Mouse (Mus musculus) cerebellum, adult 9-10 months (tissue): ENCODE results near the gene Cd37.
"Not testable (repeated sequence)": the region's sequence is repeated elsewhere in the genome, so short reads cannot be mapped to it uniquely, and the experiment has no call there.

Experiments used
- DNase-seq: peaks from one replicate; pipeline ENCODE4 v3.0.0; 2022

Gene Cd37

DNA sequence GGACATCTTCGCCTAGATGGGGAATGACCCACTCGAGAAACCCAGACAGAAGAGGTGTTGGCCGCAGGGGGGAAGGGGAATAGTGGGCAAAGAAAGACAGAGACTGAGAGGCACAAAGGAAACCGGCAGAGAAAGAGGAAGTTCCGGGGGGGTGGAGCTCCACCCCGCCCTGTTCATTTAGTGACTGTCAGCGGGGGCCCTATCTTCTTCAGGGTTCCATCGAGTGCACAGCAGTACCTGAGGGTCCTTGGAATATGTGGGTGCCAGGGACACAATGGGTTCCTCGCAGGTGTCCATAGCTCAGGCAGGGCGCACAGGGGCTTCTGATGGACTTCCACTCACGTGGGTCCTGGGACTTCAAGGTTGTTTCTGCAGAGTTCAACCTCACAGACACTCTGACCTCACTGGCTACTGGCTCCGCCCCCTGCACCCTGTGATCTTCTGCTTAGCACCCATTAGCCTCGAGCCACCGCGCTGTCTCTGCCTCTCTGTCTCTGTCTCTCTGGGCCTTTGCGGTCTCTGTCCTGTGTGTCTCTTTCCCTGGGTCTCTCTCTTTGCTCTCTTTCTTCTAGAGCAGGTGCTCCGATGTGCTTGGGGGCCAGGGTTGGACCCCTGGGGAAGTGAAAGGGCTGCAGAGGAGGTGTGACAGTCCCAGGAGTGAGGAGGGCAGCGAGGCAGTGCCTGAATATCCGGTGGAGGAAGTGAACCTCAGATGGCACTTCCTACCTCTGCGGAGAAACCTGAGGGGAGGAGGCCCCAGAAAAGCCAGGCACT, at the start of gene Cd37:
Gene Cd37, minus strand, starts transcription at position 393 of the 774 bp plus-strand sequence.
- DNase-seq, result no peak

DNA sequence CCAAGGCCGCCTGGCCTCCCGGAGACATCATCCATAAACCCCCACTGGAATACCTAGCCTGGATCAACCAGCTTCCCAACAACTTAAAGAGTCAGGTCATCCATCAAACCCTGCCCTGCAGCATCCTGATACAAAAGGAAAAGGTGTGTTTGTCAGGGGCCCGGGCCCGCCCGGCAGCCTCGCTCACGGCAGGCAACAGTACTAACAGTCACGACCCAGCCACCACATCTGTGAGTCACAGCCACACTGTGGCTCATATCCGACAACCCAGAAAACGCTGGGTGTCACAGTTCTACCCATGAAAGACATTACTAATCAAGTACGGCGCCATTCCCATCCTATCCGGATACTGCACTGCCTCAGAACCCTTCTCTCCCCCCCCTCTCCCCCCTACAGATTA, 47.6 kb upstream of the Cd37 start:
- no peak for DNase-seq

DNA sequence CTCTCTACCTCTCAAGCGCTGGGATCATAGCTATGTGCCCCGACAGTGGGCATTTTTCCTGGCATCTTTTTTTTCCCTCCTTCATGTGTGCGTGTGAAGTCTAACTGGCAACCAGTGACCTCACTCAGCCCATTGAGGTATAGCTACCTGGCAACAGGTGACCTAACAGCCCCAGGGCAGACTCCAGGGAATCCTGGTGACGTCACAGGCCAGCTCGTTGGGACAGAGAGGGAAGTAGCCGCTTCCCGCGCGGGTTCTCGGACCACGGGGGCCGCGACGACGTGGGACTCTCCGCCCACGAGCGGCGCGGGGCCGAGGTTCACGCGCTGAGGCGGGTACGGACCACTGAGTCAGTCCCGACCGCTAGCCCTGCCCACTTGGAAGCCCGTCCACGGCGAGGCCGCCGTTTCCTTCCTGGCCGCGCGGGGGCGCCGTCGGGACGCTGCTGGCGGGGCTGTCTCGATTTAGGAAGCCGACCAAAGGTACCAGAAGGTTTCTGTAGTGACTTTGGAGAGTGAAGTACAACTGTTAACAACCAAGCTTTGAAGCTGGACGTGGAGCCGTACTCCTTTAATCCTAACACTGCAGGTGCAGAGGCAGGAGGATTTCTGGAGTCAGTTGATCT, 38.3 kb upstream of the Cd37 start, which contains the start of gene Slc6a21:
Gene Slc6a21, plus strand, starts transcription at position 378 of the 625 bp plus-strand sequence.
- peak; percentile 79 for DNase-seq

DNA sequence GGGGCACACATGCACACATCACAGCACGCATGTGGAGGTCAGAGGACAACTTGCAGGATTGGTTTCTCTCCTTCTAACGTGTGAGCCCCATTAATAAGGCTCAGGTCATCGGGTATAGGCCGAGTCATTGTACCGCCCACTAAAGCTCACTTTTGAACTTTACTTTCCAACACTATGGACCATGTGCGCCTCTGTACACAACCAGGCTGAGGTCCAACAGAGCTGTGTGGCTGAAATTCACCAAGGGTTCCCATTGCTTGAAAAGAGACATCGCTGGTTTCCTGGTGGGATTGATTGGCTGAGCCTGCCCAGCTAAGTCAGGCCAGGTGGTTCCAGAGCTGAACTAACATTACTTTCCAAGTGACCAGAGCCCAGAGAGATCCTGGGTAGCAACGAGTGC, 34.8 kb upstream of the Cd37 start:
- no peak for DNase-seq

DNA sequence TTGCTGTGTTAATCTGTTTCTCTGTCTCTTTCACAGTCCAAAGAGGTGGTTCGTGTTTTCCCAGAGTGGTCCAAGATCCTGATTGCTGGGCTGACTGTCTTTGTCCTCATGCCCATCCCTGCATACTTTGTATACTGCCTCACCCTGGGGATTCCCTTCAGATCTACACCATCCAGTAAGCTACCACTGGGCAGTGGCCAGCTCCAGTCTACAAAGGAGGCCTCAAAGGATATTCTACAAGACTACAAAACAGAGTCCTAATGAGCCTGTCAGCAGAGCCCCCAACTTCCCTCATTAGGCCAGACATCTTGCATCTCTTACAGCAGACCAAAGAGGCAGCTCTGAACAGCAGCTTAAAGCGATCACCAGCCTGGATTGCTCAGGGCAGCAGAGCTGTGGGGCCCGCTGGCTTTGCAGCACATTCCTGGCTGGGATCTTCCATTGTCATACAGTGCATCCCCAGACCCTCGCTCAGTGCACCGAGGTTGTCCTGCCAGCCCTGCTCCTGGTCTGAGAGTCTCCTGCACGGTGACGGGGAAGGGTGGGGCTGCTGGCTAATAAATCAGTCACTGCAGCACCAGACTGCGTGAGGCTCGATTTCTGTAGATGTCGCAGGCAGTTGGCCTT, 34.0 kb upstream of the Cd37 start:
- DNase-seq, result no peak

DNA sequence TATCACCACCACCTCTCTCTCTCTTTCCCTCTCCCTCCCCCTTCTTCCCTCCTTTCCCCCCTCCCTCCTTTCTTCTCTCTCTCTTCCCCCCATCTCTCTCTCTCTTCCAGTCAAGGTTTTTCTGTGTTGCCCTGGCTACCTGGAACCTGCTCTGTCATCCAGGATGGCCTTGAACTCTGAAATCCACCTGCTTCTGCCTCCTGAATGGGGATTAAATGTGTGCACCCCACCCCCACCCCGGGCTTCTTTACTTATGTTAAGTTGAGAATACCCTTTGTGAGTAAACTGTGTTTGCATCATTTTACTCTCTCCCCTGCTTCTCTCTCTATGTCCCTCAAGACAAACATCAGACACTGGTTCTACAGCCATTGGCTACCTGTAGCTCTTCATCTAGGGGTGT, 26.6 kb upstream of the Cd37 start:
- no peak for DNase-seq

DNA sequence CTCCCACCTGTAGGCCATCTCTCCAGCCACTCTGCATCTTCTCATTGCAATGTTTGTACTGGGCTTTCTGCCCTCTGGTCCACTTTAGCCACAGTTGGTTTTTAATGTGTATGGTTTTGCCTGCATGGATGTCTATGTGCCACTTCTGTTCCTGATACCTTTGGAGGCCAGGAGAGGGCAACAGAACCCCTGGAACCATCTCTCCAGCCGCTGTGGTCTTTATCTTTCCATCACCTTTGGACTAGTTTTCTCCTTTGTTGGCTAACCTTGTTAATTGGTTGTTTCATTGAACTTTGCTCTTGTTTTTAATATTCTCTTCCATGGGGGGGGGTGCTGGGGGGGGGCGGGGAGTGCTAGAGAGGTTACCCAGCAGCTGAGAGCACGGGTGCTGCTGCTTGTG, 25.4 kb upstream of the Cd37 start:
- DNase-seq, result no peak

DNA sequence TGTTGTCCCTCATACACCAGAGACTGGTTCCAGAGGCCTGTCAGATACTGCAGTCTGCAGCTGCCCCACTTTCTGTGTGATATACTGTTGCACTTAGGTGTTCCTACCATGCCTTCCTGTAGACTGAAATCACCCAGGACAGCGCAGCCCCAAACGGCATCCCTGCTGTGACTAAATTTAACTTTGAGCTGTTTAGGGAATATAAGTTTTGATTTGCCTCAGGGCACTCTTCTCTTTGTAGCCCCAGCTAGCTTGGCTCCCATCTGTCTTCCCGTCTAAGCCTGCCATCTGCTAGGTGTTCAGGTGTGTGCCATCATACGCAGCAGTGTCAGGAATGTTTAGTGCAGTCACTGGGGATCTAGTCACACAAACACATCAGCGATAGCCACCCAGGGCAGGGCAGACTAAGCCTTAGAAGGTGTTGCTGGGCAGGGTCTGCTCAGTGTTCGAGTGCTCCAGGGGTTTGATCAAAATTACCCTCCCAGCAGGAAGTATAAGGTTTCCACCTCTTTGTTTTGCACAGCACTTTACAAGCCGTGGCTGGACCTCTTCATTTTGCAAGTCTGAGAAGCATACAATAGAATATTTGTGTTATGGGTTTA, 24.2 kb upstream of the Cd37 start:
- DNase-seq, result no peak

DNA sequence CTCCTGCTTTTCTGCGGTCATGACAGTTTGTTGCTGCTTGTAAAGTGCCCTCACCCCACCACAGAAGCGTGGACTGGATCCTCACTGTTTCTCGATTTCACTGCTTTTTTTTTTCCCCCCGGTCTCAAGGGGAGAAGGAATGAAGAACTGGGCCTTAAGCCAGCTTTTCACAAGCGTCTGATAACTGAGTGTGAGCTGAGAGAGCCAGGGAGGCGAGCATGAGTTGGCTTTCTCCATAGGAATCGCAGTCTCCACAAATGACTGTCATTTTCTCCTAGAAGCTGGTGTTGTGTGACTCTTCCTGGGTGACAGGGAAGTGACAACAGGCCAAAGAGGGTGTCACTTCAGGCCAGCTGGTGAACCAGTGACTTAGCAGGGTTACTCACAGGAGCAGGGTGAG, 23.4 kb upstream of the Cd37 start:
- DNase-seq, result no peak

DNA sequence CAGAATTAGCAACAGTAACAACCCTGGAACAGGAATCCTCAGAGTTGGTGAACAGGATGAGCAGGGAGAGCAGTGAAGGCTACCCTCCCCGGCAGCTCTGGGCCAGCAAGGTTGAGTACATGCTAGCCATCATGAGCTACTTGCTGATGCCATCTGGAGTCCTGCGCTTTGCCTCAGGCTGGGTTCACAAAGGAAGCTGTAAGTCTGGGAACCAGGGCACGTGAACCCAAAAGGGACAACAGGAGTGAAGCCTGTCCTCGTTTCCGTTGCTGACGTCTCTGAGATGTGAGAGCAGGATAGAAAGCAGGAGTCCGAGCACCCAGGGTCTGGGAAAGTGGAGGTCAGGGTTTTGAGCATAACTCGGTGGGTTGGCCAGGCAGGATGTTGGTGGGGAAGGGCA, 20.4 kb upstream of the Cd37 start:
- DNase-seq, result no peak

DNA sequence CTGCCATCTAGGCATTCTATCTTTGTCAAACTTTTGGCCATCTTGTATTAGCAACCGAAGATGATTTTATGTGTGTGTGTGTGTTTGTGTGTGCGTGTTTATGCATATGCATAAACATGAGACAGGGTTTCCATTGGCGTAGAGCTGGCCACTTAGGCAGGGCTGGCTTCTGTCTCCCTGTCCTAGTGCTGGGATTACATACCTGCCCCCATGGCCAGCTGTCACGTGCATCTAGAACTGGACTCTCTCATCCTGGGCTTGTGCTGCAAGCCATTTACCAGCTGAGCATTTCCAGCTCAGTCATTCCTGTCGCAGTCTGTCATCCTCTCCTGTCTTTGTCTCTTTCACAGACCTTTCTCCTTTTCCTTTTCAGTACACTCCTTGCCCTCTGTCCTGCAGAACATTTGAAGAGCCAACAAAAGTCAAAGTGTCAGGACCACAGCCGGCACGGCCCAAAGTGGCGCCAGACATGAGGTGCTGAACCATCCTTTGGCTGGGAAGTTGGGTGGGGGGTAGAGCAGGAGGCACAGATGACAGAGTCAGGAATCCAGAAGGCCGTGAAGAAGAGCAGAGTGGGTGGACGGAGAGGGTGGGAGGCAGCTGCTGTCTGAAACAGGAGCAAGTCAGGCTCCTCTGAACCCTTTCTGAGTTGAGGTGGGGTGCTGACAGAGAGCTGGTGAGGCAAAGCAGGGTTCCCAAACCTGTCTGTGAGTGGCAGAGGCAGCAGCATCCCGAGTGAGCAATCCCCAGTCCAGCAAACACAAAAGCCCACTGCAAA, 18.3 kb upstream of the Cd37 start:
- DNase-seq, result no peak

DNA sequence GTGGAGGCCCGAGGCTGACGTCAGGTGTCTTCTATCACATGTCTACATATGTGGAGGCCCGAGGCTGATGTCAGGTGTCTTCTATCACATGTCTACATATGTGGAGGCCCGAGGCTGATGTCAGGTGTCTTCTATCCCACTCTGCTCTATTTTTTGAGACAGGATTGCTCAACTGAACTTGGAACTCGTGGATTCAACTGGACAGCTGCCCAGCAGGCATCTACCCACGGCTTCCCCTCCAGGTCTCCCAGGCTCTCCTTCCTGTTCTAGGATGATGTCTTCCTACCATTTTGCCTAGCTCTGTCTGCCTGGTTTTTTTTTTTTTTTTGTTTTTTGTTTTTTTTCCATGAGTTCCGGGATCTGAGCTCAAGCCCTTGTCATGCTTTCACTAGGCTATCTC, 16.9 kb upstream of the Cd37 start:
- not testable (repeated sequence) for DNase-seq

DNA sequence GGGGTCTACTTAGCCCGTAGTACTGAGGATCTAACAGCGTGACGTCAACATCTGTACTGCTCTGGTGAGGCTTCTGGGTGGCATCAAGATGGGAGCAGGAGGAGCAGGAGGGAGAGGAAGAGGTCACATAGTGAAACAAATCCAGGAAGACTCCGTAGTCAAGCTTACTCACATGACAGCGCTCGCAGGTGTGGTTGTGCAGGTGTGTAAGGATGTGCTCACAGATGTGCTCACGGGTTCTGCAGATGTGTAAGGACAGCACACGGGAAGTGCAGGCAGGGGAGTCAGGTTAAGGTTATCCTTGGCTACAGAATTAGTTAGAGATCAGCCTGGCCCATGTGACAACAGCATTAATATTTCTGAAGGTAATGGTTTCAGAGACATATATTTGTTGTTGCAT, 14.9 kb upstream of the Cd37 start:
- no peak for DNase-seq

DNA sequence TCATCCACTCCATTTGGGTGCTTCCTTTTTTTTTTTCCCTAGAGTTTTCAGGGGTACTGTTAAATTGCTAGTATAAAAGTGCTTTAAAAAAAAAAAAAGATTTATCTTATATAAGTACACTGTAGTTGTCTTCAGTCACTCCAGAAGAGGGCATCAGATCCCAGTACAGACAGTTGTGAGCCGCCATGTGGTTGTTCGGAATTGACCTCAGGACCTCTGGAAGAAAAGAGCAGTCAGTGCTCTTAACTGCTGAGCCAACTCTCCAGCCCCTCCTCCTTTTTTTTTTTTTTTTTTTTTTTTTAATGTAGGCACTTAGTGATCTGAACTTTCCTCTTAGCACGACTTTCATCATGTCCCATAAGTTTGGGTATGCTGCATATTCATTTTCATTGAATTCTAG, 8.8 kb upstream of the Cd37 start:
- DNase-seq, result no peak

DNA sequence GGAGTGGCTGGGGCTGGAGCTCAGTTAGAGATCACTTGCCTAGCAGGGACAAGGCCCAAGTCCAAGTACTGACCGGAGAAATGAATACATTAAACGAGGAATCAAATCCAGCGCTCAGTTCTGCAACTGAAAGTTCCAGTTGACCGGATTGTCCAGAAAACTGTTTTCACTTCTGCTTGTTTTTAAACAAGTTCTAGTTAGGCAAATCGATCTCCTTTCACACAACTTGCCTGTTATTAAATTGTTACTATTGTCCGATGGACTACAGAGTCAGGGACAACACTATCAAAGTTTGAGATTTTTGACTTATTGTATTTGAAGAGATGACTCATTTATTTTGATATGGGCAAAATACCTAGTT, 2.5 kb upstream of the Cd37 start:
- no peak for DNase-seq

DNA sequence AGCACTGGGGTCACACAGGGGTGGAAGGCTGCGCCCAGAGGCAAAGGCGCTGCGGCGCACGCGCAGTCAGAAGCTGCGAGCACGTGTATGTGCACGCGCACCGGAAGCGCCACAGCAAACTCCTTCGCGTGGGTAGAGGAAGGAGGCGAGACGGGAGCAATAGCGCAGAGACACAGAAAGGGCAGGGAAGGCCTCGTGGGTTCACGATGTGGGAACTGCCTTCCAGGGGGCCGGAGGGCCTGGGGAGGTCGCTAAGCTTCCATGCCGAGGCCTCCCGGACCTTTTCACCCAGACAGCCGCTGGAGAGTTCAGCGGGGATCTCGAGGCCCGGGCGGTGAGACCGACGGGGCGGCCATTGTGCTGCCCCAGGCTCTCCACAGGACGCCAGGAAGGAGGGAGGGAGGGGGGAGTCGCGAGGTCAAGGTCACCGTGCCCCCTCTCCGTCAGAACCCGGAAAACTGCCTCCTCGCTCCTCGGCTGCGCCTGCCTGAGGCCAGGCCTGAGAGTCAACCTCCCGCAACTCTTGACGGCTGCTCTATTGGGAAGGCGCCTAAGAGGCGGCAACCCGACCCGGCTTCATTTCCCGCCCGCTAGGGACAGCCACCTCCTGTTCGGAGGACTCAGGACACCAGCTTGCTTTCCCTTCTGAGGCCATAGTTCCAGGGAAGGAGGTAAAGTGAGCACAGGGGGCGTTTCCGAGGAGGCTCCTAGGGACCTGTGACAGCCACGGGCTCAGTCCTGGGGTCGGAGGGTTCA, 1.9 kb upstream of the Cd37 start, which contains the start of gene Slc6a16:
Gene Slc6a16, plus strand, starts transcription at position 453 of the 756 bp plus-strand sequence.
- DNase-seq, result no peak

DNA sequence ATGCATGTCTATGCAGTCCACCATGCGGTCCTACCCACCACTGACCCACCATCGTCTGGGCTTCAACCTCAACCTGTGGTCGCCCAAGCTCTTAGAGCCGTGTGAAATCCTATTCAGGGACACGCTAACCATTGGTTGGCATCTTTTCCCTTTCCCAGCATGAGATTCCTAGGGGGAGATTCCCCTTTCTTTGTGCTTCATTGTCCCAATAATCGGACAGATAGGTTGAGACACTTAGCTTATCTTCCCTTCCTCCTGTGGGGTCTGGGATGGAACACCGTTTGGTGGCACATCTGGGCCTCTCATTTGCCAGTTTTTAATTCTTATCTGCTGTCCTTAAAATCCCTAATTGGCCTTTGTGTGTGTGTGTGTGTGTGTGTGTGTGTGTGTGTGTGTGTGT, 1.2 kb upstream of the Cd37 start:
- no peak for DNase-seq

DNA sequence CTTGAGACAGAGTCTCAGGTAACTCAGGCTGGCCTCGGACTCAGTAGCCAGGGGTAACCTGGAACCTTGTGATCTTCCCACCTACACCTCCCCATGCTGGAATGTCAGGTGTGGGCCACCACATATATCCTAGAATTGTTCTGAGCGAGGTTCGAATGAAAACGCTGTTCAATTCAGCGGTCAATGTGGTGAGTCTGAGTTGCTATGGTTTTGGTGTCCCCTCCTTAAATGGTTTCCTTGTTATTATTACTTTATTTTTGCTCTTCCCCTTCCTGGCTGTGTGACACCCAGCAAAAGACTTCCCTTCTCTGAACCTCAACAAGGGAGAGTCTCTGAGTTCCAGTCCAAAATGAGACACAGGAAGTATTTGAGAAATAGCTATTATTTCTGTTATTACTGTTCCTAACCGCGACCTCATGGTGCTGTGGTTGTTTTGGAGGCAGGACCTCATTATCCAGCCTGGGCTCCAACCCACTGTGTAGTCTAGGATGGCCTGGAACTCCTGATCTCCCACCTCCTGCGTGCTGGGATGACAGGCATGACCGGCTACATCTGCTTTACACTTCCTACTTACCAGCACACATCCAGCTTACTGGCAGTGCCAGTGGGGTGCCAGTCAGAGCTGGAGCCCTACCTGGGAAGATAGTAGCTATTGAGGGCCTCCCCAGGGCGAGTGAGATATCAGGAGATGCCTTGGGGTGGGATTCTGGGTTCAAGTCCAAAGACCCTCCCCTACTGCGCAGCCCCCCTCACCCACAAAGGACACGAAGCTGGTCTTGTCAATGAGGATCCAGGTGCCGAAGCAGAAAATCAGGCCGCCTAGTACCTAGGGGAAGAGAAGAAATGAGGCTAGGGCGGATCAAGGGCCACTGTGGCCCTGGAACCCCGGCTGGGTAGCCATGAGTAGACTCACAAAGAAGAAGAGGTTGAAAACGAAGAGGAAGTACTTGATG, 892 bp downstream of the Cd37 start:
- DNase-seq, result no peak

DNA sequence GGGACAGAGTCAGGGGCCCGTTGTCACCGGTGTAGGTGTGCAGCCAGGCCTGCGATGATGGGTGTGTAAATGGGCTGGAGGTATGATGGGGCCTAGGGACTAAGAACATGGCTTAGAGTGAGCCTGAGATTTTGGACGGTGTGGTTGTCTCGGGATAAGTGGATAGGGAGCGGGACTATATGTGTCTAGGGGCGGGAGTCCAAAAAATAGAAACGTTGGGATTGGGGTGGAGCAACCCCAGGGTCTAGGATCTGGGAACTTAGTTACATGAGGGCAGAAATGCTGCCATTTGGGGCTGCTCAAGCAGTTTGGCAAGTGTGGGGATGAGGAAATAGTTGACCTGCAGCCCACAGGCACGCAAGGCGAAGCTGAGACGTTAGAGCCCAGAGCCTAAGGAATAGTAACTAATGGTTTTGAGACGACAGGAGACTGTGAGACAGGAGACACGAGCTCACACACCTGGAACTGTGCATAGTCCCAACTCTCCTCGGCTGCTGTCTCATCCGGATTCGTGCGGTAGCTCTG, 3.2 kb downstream of the Cd37 start:
- no peak for DNase-seq

DNA sequence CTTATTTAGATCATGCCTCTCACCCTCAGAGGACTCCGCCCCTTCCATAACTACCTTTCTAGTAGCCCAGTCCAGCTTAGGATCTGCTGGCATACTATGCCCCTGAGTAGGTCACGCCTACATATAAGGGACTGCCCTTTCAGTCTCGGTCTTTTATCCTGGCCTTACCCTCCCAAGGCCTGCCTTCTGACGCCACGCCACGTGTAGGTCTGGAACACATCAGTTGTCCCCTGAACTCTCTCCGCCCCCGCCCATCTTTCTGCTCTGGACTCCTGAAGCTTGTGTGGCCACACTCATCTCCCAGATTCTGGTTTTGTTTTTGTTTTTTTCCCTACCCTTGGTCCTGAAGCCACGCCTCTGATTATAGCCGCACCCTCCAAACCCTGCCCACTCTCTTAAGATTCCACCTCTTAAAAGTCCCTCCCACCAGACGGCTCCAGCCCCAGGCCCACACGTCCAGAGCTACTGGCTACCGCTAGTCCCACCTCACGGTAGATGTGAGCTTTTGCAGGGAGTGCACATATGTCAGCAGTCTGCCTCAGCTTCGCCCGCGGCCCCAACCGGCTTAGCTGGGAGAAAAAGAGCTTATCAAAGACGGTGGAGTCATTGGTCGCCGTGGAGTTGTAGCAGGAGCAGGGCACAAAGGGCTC, 3.9 kb downstream of the Cd37 start:
- DNase-seq, result no peak
